13 mouse cellular contexts compared by ENCODE assay signal in genomic region chr8:120336909-120337555, GRCm38 (mm10).
DNase-seq lines count a peak whose midpoint lies in the region; ATAC-seq and TF ChIP-seq lines count a peak whose summit lies in the region.
"Had no signal": no experiment of that assay in that cellular context is flagged by ENCODE, and none has a peak within 500 bp of the region (broad histone marks: within the 10 kb centered on the region; RNA-seq: fewer than 3 reads in every experiment).

No protein-coding gene starts in this region.

- WGBS in liver, embryonic 11.5 days, result 26% methylated on average over 5 of the region's 5 CpGs
- 30% methylated on average over 5 of the region's 5 CpGs for WGBS in liver, postnatal 0 days (ENCODE audit: insufficient replicate concordance)
- WGBS in stomach, postnatal 0 days, result 69% methylated on average over 5 of the region's 5 CpGs

- H3K27me3 ChIP-seq in liver, embryonic 11.5 days (replicated peaks; ENCODE audit: control insufficient read depth, insufficient read depth, low read length), result no peaks in the 10 kb centered on the region
- no peaks in the 10 kb centered on the region for H3K27me3 ChIP-seq in liver, postnatal 0 days (ENCODE audit: insufficient read depth, low read length)
- H3K27me3 ChIP-seq in ES-Bruce4 (ENCODE audit: control insufficient read depth, insufficient read depth, low read length, poor library complexity, severe bottlenecking), result no peaks in the 10 kb centered on the region
- H3K27me3 ChIP-seq in stomach, postnatal 0 days (ENCODE audit: control insufficient read depth, insufficient read depth, low read length), result no peaks in the 10 kb centered on the region

- no peak for ATAC-seq in liver, embryonic 11.5 days (replicated peaks; ENCODE audit: low FRiP score)
- no peak for ATAC-seq in liver, postnatal 0 days
- no peak for ATAC-seq in stomach, postnatal 0 days (ENCODE audit: low FRiP score, low TSS enrichment)
- ATAC-seq: lung, postnatal 0 days had no signal

- TF ChIP-seq POLR2A in ES-Bruce4 (IDR thresholded peaks at IDR 0.05; ENCODE audit: insufficient read depth, low read length), result no peak

- no peak for TF ChIP-seq EP300 in liver, postnatal 0 days (IDR thresholded peaks at IDR 0.05; ENCODE audit: low read depth)
- peak; percentile 95 for TF ChIP-seq EP300 in ES-Bruce4 (IDR thresholded peaks at IDR 0.05; ENCODE audit: insufficient read depth, low read depth, low read length)
- no peak for TF ChIP-seq EP300 in stomach, postnatal 0 days (optimal IDR thresholded peaks at IDR 0.05)

- H3K36me3 ChIP-seq in liver, embryonic 11.5 days (ENCODE audit: control insufficient read depth, insufficient read depth, low read length), result no peaks in the 10 kb centered on the region
- H3K36me3 ChIP-seq in liver, postnatal 0 days (replicated peaks; ENCODE audit: insufficient read depth, low read length), result no peaks in the 10 kb centered on the region
- no peaks in the 10 kb centered on the region for H3K36me3 ChIP-seq in ES-Bruce4 (ENCODE audit: control insufficient read depth, insufficient read depth, low read length, poor library complexity, severe bottlenecking)
- no peaks in the 10 kb centered on the region for H3K36me3 ChIP-seq in stomach, postnatal 0 days (ENCODE audit: control insufficient read depth, insufficient read depth, low read length)

- H3K4me2 ChIP-seq in liver, embryonic 11.5 days, result peak overlapping the region; percentile 60
- H3K4me2 ChIP-seq in liver, postnatal 0 days (ENCODE audit: low read depth, low read length), result no peak overlapping the region
- no peak overlapping the region for H3K4me2 ChIP-seq in stomach, postnatal 0 days (replicated peaks; ENCODE audit: low read depth)

- DNase-seq in liver, embryonic 11.5 days (ENCODE audit: low spot score), result no peak
- no peak for DNase-seq in liver, postnatal 0 days
- peak; percentile 19 for DNase-seq in NIH3T3 (ENCODE audit: low read depth)
- DNase-seq in induced T-regulatory cell, adult 2 months (ENCODE audit: low read depth), result peak; percentile 43
- DNase-seq in kidney, postnatal 14 days, result no peak
- no peak for DNase-seq in stomach, postnatal 0 days (ENCODE audit: low spot score)
- DNase-seq: cerebellum, adult 9-11 months; heart, postnatal 14 days; kidney, adult 2 months; left cerebral cortex, postnatal 4 days had no signal

- H3K9ac ChIP-seq in liver, embryonic 11.5 days (ENCODE audit: low read depth, low read length), result no peak overlapping the region
- H3K9ac ChIP-seq in liver, postnatal 0 days (replicated peaks), result no peak overlapping the region
- H3K9ac ChIP-seq in ES-Bruce4 (ENCODE audit: low read depth, poor library complexity, severe bottlenecking), result peak overlapping the region; percentile 63; the same call in 1 of the 2 replicates
- H3K9ac ChIP-seq in stomach, postnatal 0 days (ENCODE audit: low read length), result no peak overlapping the region

- H3K4me1 ChIP-seq in liver, embryonic 11.5 days (replicated peaks; ENCODE audit: control insufficient read depth, insufficient read depth, low read length), result peaks cover 49% of the 10 kb centered on the region
- peaks cover 31% of the 10 kb centered on the region for H3K4me1 ChIP-seq in liver, postnatal 0 days (ENCODE audit: insufficient read depth)
- H3K4me1 ChIP-seq in ES-Bruce4 (ENCODE audit: control insufficient read depth, insufficient read depth, low read length), result peaks cover 32% of the 10 kb centered on the region
- peaks cover 6% of the 10 kb centered on the region; the same call in 1 of the 2 replicates for H3K4me1 ChIP-seq in stomach, postnatal 0 days (replicated peaks; ENCODE audit: control insufficient read depth, insufficient read depth)

- H3K4me3 ChIP-seq in liver, embryonic 11.5 days (ENCODE audit: low read depth, low read length), result no peak overlapping the region
- H3K4me3 ChIP-seq in liver, postnatal 0 days (ENCODE audit: low read depth, low read length), result no peak overlapping the region
- H3K4me3 ChIP-seq in ES-Bruce4 (ENCODE audit: low read depth, low read length), result peak overlapping the region; percentile 33; the same call in 1 of the 2 replicates
- H3K4me3 ChIP-seq in stomach, postnatal 0 days (ENCODE audit: low read depth, low read length), result no peak overlapping the region
- H3K4me3 ChIP-seq: erythroblast, embryonic 14.5 days had no signal

- no peaks in the 10 kb centered on the region for H3K9me3 ChIP-seq in liver, embryonic 11.5 days (ENCODE audit: control insufficient read depth, low read length)
- H3K9me3 ChIP-seq in liver, postnatal 0 days (ENCODE audit: low read length), result no peaks in the 10 kb centered on the region; the same call in 1 of the 2 replicates
- H3K9me3 ChIP-seq in ES-Bruce4 (replicated peaks; ENCODE audit: control insufficient read depth, insufficient read depth, low read length, poor library complexity, severe bottlenecking), result 0 out of 2 replicates have a peak, but pooled peaks cover 5% of the 10 kb centered on the region
- no peaks in the 10 kb centered on the region for H3K9me3 ChIP-seq in stomach, postnatal 0 days (ENCODE audit: control insufficient read depth, low read length)

- no peak for TF ChIP-seq CTCF in liver, postnatal 0 days (IDR thresholded peaks at IDR 0.05; ENCODE audit: low read depth)
- TF ChIP-seq CTCF in ES-Bruce4 (IDR thresholded peaks at IDR 0.05; ENCODE audit: low read depth, low read length), result no peak
- no peak for TF ChIP-seq CTCF in stomach, postnatal 0 days (IDR thresholded peaks at IDR 0.05; ENCODE audit: low read depth)

- H3K27ac ChIP-seq in liver, embryonic 11.5 days (ENCODE audit: low read depth, low read length), result peak overlapping the region; percentile 39; the same call in 1 of the 2 replicates
- H3K27ac ChIP-seq in liver, postnatal 0 days (ENCODE audit: low read depth), result no peak overlapping the region
- peak overlapping the region; percentile 96 for H3K27ac ChIP-seq in ES-Bruce4 (ENCODE audit: insufficient read depth, low read length)
- no peak overlapping the region for H3K27ac ChIP-seq in stomach, postnatal 0 days (replicated peaks)

Comparison
In these comparisons a context has a peak if more than half of its experiments do, and no peak if none do; other contexts are left out.
1. H3K27ac ChIP-seq: peak in liver, embryonic 11.5 days (single experiment) and ES-Bruce4 (single experiment); none in liver, postnatal 0 days (single experiment) and stomach, postnatal 0 days (single experiment).
2. DNase-seq: peak in NIH3T3 (single experiment) and induced T-regulatory cell, adult 2 months (single experiment); none in liver, embryonic 11.5 days (single experiment), liver, postnatal 0 days (single experiment), kidney, postnatal 14 days (single experiment) and stomach, postnatal 0 days (single experiment).